Mouse (Mus musculus): ENCODE results near the gene Smco4. TPM values are rescaled to one million over a fixed set of nuclear protein-coding genes. Genes with fewer than 3 reads are reported as not detected.

The Smco4 gene
- total RNA-seq (2012; rRNA removed) = 46.2 and 49.6 TPM in 2 replicates
- 24.8 and 26.9 TPM in 2 replicates for total RNA-seq (2014; rRNA removed)
- polyA plus RNA-seq (2012; ENCODE audit: insufficient read length, low read depth) = 64.4 and 65.6 TPM in 2 replicates

DNA sequence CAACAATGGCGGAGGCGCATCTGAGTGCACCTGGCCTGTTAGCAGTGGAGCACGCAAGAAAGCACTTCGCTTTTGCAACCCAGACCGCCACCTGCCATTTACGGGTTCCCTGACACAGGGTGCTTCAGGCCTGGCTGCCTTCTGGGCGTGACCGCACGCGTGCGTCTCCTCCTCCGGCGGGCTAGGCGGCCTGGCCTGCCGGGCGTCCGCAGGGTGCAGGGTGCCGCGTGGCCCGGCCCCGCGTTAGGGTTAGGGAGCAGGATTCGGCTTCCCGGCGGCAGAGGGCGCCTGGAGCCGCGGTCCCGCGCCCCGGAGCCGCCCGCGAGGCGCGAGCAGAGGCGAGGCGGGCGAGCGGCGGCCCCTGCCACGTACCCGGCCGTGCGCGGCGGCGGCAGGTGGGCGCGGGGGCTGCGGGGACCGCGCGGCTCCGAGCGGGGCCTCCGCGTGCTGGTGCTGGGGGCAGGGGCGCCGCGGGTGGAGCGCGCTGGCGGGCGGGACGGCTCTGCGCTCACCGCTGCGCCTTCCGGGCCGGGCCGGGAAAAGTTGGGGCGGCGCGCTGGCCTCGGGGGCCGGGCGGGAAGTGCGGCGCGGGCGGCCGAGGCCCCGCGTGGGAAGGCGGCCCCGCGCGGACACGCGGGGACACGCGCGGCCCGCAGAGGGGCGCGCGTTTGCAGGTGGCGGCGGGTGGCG lies at the start of gene Smco4:
Gene Smco4 (plus strand): TSS at position 198 of the 690 bp plus-strand sequence.
- Histone ChIP-seq H3K9ac (ENCODE audit: insufficient read depth, low read depth) (peak within 1 kb of the TSS; percentile 96), H3K9me3 (replicated peaks; ENCODE audit: low read length) (no peaks in the 10 kb centered on the region), H3K27ac (ENCODE audit: insufficient read depth, low read depth) (peak within 1 kb of the TSS; percentile 68), H3K4me2 (ENCODE audit: insufficient read depth, low read depth, poor library complexity, severe bottlenecking) (peak within 1 kb of the TSS; percentile 73), H3K36me3 (replicated peaks in 1 of 2; ENCODE audit: control insufficient read depth in 1 of 2, insufficient read depth in 1 of 2, low read length in 1 of 2) (peaks cover 0 to 13% of the 10 kb centered on the region in 2 experiments), H3K4me3 (replicated peaks in 1 of 3; ENCODE audit: low read depth in 2 of 3, low read length in 2 of 3, poor library complexity in 1 of 3) (peak within 1 kb of the TSS; percentile 79 to 86 (median 83)), H3K79me2 (replicated peaks; ENCODE audit: control insufficient read depth, extremely low read depth, insufficient read depth, poor library complexity, severe bottlenecking) (peaks cover 30% of the 10 kb centered on the region), H3K4me1 (ENCODE audit: control insufficient read depth in 1 of 2, insufficient read depth in 2 of 2) (peaks cover 30 to 86% of the 10 kb centered on the region in 2 experiments), H3K27me3 (replicated peaks) (no peaks in the 10 kb centered on the region)
- in situ Hi-C loops (cut with MboI; ENCODE audit: low pct_ligation_motif_present, low pct_unique_long_range_greater_than_20kb, low sequenced_read_pairs) = no loop called here
- TF ChIP-seq POLR2A (IDR thresholded peaks at IDR 0.05; ENCODE audit: low read depth, low read length) (peak; percentile 59), ZKSCAN1 (IDR thresholded peaks at IDR 0.05; ENCODE audit: borderline replicate concordance, low read depth, low read length) (no peak), MAFK (IDR thresholded peaks at IDR 0.05; ENCODE audit: insufficient replicate concordance, low read length) (no peak), NELFE (IDR thresholded peaks at IDR 0.05; ENCODE audit: low read depth, low read length) (peak; percentile 56), ETS1 (conservative IDR thresholded peaks at IDR 0.05; ENCODE audit: low read depth, low read length) (no peak; the same call in 1 of the 2 replicates), USF1 (IDR thresholded peaks at IDR 0.05; ENCODE audit: low read depth, low read length) (no peak), E2F4 (IDR thresholded peaks at IDR 0.05; ENCODE audit: insufficient replicate concordance, low read depth, low read length) (no peak), KAT2A (IDR thresholded peaks at IDR 0.05; ENCODE audit: insufficient replicate concordance, low read length) (no peak), HCFC1 (IDR thresholded peaks at IDR 0.05; ENCODE audit: low read depth, low read length) (no peak), MEF2A (IDR thresholded peaks at IDR 0.05; ENCODE audit: borderline replicate concordance, low read depth, low read length) (peak; percentile 65; the same call in 1 of the 2 replicates), POLR2AphosphoS2 (IDR thresholded peaks at IDR 0.05; ENCODE audit: low read depth, low read length) (no peak), USF2 (conservative IDR thresholded peaks at IDR 0.05; ENCODE audit: low read depth, low read length) (no peak), SIN3A (IDR thresholded peaks at IDR 0.05; ENCODE audit: low read length) (no peak; the same call in 1 of the 2 replicates), BHLHE40 (IDR thresholded peaks at IDR 0.05; ENCODE audit: low read depth, low read length) (peak; percentile 89), MAX (IDR thresholded peaks at IDR 0.05; ENCODE audit: low read length) (peak; percentile 80), MAZ (IDR thresholded peaks at IDR 0.05; ENCODE audit: low read depth, low read length) (no peak), ZC3H11A (IDR thresholded peaks at IDR 0.05; ENCODE audit: low read depth, low read length) (no peak), MYC (IDR thresholded peaks at IDR 0.05; ENCODE audit: low read depth, low read length) (peak; percentile 91), IRF4 (IDR thresholded peaks at IDR 0.05; ENCODE audit: low read depth, low read length) (peak; percentile 49; the same call in 1 of the 2 replicates), GABPA (IDR thresholded peaks at IDR 0.05; ENCODE audit: insufficient replicate concordance, low read depth, low read length) (no peak), SMC3 (IDR thresholded peaks at IDR 0.05; ENCODE audit: low read depth, low read length) (peak; percentile 74), EP300 (IDR thresholded peaks at IDR 0.05; ENCODE audit: low read length) (no peak), TCF12 (IDR thresholded peaks at IDR 0.05; ENCODE audit: low read depth, low read length) (peak; percentile 72), JUN (IDR thresholded peaks at IDR 0.05; ENCODE audit: insufficient read depth, low read depth, low read length) (no peak), PAX5 (IDR thresholded peaks at IDR 0.05; ENCODE audit: low read length) (no peak), ZMIZ1 (IDR thresholded peaks at IDR 0.05; ENCODE audit: low read depth, low read length) (no peak; the same call in 1 of the 2 replicates), MXI1 (IDR thresholded peaks at IDR 0.05; ENCODE audit: low read depth, low read length) (peak; percentile 79; the same call in 1 of the 2 replicates), CHD1 (IDR thresholded peaks at IDR 0.05; ENCODE audit: low read depth, low read length) (no peak), CHD2 (IDR thresholded peaks at IDR 0.05; ENCODE audit: low read length) (no peak), RAD21 (IDR thresholded peaks at IDR 0.05; ENCODE audit: low read depth, low read length) (peak; percentile 58), CTCF (conservative IDR thresholded peaks at IDR 0.05 in 1 of 2, IDR thresholded peaks at IDR 0.05 in 1 of 2; ENCODE audit: low read depth in 2 of 2, low read length in 2 of 2) (peak in 1 of 2 experiments; percentile 69; a peak in 2 of 4 replicates), TBP (conservative IDR thresholded peaks at IDR 0.05; ENCODE audit: low read depth, low read length) (no peak), UBTF (IDR thresholded peaks at IDR 0.05; ENCODE audit: low read depth, low read length) (peak; percentile 94; the same call in 1 of the 2 replicates), ELF1 (IDR thresholded peaks at IDR 0.05; ENCODE audit: low read depth, low read length) (no peak), JUND (conservative IDR thresholded peaks at IDR 0.05; ENCODE audit: low read depth, low read length) (no peak), RCOR1 (conservative IDR thresholded peaks at IDR 0.05; ENCODE audit: low read depth, low read length) (0 out of 2 replicates have a peak, but pooled peaks have one; percentile 16), NRF1 (IDR thresholded peaks at IDR 0.05; ENCODE audit: low read depth, low read length) (0 out of 2 replicates have a peak, but pooled peaks have one; percentile 29), ZNF384 (IDR thresholded peaks at IDR 0.05; ENCODE audit: low read depth, low read length) (no peak)
- dilution Hi-C loops (cut with MboI; ENCODE audit: extremely low pct_ligation_motif_present, extremely low pct_unique_long_range_greater_than_20kb, low sequenced_read_pairs) = no loop called here
- DNase-seq (ENCODE audit: extremely low read depth) = peak; percentile 66
